Mouse (Mus musculus): Measurements from ENCODE around the gene Slc25a1. TPM values are rescaled to one million over a fixed set of nuclear protein-coding genes. Genes with fewer than 3 reads are reported as not detected.
"Not testable (repeated sequence)": the region's sequence is repeated elsewhere in the genome, so short reads cannot be mapped to it uniquely, and the experiment has no call there.

Gene Slc25a1
- total RNA-seq (2021), result 10 to 100 TPM in 1 of 2 experiments, 1 to 10 TPM in 1; 2.6 to 10.0 TPM
- long read RNA-seq, experiment 1, partial matches to known transcripts, result 2 of 7 reads
- long read RNA-seq, experiment 1, other reads (novel, unspliced or antisense), result 1 of 7 reads
- long read RNA-seq, experiment 2, transcript Slc25a1-201 (9 exons, 1,666 nt), result major isoform, 7 of 8 reads
- long read RNA-seq, experiment 2, partial matches to known transcripts, result 1 of 8 reads
- long read RNA-seq, experiment 2, other reads (novel, unspliced or antisense), result 0 of 8 reads

DNA sequence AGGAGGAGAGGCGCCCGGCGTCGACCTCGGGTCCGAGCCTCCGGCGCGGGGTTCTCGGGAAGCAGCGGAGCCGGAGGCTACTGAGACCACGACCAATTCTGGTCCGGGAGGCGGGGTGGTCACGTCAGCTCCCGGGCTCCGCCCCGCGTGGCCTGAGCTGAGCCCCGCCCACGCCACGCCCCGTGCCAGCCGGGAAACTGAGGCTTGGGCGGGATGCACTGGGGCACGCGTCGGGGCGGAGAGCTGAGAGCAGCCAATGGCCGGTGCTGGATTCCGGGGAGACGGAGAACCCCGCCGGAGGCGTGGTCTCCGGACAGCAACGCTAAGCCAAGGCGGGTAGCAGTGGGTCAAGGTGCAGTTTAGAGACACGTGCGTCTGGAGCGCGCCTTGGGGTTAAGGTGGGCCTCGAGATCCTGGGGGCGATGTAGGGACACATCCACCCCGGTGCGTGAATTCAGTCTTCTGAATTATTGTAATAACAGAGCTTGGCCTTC is at the start of gene Slc25a1:
Gene Slc25a1, minus strand, starts transcription at position 133 of the 494 bp plus-strand sequence.
- peak; percentile 64 for DNase-seq

DNA sequence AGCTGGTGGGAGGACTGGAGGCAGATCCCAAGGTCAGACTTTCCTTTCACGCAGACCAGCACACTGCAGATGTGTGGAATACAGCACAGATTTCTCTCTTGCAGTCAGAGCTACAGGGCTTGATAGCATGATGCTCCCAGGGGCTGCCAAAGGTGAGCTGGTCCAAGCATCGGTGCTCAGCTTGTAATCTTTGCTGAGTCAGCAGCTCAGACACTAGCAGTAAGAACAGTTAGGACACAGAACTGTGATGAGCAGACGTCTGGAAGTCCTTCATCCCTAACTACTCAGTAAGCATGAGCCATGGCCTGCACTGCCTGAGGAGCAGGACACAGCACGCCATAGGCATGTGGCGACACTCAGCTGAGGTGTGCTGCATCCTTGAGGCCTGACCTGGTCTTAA is 43.8 kb upstream of the Slc25a1 start:
- DNase-seq, result no peak

DNA sequence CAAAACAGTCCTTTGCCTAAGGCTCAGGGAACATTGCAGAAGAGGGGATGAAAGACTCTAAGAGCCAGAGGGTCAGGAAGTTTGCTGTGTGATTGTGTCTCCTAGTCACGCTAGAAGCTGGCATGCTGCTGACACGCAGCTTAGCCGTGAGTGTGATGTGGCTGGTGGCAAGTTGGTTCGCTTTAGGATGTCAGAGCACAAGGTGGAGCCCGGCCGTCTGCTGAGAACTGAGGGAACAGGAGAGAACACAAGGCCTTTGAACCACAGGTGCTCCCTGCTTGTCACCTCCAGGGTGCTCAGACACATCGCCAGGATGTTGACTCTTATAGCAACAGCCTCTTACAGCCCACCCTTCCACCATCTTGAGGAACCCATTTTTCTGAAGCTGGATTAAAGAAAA is 34.1 kb upstream of the Slc25a1 start:
- no peak for DNase-seq

DNA sequence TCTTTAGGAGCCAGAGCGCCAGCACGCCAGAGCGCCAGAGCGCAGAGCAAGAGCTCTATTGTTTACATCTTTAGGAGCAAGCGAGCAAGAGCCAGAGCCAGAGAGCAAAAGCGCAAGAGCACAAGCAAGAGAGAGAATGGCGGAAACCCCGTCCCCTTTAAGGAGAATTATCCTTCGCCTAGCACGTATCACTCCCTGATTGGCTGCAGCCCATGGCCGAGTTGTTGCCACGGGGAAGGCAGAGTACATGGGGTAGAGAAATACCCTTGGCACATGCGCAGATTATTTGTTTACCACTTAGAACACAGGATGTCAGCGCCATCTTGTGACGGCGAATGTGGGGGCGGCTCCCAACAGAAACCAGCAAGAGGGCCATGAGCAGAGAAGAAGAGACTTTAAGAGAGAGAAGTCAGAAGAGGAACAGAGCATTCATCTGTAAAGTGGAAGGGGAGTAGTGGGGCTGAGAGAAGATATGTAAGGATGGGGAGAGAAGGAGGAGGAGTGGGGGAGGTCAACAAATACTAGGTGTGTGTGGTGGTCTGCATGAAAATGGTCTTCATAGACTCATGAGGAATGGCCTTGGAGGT is 28.1 kb upstream of the Slc25a1 start:
- DNase-seq, result not testable (repeated sequence)

DNA sequence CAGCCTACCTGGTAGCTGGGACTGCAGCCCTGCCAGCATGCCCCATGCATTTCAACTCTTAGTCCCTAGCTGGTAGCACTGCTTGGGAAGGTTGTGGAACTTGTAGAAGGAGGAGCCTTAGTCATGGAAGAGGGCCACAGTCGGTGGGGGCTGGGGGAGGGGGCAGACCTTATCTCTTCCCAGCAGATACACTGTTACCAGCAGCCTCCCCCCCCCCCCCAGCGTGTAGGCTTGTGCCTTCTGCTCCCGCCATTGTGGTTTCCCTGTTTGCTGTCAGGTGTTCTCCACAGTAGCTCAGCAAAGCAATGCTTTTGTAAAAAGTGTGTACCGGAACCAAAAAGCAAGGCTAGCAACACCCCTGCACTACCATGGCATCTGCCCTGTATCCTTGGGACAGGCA is 23.6 kb upstream of the Slc25a1 start:
- no peak for DNase-seq

DNA sequence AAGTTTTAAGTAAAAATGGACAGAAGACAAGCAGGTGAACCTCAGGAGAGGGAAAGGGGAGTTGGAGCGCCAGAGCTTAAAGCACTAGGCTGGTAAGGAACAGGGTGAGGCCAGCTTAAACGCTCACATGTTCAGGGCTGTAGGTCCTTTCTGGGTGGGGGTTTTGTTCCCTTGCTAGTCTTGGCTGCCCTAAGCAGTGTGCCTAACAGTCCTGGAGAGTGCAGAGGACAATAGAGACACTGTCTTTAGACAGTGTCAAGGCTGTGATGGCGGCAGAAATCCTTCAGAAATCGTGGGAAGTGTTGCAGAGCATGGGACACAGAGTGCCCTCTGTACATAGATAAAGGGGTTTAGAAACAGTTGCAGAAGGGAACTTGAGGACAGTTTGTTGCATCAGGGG is 22.0 kb upstream of the Slc25a1 start:
- DNase-seq, result no peak

DNA sequence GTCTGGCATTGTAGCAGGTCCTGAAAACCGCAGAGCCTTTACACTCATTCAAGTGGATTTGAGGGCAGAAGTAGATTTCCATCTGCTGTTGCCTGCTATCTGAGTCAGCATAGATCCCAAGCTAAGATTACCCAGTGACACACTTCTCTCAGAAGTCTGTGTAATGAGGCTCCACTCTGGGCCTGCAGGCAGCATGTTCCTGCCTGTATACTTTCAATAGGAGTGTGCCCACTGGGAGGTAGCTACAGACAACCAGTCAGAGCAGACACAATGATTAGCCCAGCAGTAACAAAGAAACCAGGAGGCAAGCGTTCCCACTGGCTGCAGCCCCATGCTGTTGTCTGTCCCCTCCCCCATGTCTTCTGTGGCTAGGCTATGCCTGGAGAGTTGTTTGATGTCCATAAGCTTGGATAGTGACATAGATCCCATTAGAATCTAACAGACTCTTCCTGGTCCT is 21.4 kb upstream of the Slc25a1 start:
- no peak for DNase-seq

DNA sequence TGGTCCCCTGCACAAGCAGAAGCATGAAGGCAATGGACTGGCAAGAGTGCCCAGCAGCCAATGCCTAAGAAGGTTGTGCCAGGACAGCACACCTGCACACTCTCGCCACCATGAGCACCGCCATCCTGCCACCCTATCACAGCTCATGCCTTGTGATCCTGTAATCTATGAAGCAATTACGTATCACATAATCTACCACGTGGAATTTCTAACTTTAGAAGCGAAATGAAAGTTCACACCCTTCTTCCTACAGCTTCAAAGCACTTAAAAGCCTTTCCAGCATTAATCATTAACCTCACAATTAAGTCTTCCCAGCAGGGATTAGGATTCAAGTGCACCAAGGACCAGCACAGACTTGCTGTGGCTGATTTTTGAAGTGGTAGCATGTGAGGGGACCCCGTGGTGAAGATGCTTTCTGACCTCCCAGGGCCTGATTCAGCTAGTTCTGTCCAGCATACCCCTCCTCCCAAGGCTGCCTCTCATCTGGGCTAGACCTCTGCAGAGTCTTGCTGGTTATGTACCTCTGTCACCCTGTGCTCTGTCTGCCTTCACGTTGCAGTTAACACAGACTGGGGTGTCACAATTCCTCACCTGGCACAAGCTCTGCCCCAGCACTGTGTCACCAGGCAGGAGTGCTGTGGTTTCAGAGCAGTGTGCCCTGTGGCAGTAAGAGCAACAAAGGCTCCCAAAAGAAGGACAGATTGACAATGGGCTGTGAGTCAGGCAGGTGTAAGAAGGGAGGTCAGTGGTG is 17.2 kb upstream of the Slc25a1 start:
- DNase-seq, result no peak

DNA sequence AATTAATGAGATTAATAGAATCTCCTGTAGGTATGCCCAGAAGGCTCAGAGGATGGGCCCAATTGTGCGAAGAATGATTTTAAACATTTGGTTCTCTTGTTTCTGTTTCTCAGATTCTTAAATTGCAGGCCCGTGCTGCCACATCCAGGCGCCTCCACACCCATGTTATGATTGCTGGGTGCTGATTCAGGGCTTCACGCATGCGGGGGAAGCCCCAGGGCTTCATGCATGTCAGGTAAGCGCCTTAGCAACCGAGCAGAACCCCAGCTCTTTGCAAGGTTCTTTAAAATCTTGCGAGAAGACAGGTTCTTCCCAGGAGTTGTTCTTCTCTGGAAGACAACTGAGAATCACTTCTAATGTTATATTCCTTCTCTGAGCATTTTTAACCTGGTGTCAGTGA is 15.4 kb upstream of the Slc25a1 start:
- DNase-seq, result no peak

DNA sequence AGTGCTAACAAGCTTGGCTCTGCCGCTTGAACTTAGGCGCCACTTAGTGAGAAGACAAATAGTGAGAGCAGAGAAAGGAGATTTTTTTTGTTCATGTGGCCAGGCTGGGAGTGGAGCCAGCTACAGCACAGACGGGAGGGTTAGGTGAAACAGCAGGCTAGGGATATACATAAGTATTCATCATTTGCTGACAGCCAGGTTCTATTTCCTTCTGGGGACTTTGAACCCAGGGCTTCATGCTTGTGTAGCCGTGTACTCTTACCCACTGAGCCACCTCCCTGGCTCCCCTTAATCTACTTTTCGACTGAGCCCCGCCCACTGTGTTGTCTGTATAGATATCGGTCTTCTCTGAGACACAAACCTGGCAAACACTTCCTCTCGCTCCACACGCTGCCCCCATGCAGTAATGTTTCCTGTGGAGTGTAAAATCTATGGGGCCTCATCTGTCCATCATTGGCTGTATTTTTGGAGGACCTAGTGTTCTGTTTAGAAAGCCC is 11.3 kb upstream of the Slc25a1 start:
- DNase-seq, result no peak

DNA sequence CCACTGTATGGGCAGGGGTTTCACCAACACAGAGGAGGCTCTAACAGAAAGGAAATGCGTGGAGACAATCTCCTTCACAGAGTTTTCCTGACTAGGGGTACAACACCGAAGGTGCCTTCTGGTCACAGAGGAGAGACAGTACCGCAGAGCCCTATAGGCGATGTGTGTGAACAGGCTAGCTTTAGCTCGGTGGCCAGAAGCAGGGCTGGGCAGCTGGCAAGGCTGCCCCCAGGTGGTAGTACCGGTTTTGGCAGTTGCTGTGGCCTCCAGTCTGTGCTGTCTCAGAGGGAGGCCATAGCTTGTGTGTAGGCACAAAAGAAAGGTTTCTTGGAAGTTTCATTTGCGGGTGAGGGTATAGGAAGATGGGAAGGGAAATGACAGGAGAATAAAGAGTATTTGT is 10.8 kb upstream of the Slc25a1 start:
- peak; percentile 36 for DNase-seq

DNA sequence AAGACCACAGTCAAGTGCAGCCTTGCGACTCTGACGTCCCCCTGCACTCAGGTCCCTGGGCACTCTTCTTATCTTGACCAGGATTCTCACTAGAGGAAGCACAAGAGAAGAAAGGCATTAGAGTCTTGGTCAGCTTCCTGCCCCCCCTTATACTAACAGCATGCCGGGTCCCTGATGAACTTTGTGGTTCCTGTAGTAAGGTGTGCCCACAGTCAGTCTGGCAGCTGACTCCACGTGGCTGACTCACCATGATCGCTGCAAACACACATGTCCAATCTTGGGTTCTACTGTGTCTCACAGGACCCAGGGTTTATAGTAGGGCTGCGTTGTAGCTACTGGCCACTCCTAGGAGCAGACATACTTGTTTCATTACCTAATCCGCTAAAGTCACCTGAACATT is 10.2 kb upstream of the Slc25a1 start:
- DNase-seq, result no peak

DNA sequence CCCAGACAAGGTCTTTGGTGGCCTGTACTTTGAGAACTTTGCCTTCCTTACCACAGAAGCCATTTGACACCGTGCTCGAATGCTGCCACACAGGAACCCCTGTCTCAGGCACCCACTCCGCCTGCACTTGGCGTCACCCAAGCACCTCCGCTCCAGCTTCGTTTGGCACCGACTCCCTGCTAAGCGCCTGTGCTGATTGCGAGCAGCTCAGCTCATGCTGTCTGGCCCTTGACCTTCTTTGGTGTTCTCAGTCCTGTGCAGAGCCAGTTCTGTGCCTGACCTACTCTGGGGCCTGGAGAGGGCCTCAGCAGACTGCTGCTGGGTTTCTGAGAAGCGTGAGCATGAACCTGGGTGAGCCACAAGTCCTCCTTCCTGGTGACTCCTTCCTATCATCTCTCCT is 8.8 kb upstream of the Slc25a1 start:
- DNase-seq, result no peak

DNA sequence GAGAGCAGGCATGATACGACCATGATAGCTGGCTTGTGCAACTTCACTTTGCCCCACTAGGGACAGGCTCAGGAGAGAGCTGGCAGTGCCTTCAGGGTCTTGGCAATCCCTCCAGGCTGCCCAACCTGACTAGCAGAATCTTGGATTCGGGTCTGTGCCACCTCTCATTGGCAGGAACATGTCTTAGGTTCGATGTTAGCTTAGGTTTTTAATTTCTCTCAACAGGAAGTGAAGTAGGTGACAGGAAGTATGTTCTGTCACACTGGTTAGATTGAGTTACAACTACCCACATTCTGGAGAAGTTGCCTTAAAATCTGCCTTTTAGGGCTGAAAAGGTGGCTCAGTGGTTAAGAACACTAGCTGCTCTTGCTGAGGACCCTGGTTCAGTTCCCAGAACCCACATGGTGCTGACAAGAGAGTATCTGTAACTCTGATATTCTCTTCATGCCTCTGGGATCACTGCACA is 6.5 kb upstream of the Slc25a1 start:
- DNase-seq, result no peak

DNA sequence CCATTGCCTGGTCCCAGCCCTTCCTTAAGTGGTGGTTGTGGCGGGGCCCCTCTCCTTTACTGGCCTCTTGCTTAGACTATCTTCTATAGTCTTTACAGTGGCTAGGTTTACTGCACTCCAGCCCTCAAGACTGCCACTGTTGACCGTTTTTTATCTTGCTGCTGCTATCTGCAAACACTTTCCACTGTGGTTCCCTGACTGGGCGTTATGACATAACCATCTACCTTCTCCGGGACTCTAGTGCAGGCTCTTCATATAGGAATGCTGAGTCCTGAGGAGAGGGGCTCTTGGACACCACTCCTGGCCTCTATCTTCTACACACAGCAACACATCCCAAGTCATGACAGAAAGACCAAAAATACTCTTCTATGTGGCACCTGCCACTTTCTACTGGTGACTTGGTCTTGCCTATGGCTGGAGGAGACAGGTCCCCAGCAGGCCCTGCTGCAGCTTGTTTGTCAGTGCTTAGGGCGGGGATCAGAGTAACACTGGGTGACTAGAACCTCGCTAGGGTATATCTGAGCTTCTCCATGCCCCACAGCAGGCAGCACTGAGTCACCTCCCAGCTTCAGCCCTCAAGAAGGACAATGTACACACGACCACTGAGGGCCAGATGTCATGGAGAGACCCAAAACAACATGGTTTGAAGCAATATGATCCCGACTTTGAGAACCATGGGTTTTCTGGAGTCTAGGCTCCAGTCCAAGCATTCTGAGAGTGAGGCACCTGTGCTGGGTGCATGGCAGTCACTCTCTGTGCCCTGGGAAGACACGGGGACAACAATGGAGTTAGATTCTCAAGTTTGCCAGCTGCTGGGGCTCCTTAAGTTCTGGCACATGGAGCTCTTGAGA is 5.8 kb upstream of the Slc25a1 start:
- DNase-seq, result no peak

DNA sequence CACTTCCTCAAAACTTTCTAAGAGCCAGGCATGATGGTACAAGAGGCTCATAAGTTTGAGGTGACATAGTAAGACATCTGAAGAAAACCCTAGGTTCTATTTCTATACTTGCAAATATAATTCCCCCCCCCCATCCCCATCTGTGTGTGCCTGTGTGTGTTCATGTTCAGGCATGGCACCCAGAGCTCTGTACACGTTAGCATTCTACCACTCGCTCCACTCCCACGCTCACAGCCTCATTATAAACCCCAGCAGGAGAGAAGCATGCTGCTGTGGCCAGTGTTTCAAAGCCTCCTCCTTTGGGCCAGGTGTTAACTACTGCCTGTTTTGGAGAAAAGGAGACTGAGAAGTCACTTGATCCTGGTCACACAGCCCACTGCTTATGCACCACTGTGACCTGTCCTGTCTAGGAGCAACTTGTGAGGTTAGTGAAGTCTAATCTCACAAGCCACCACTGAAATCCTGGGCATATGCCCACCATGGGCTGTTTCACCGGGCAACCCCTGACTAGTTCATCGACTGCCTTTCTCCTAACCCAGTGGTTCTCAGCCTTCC is 4.0 kb upstream of the Slc25a1 start:
- no peak for DNase-seq

DNA sequence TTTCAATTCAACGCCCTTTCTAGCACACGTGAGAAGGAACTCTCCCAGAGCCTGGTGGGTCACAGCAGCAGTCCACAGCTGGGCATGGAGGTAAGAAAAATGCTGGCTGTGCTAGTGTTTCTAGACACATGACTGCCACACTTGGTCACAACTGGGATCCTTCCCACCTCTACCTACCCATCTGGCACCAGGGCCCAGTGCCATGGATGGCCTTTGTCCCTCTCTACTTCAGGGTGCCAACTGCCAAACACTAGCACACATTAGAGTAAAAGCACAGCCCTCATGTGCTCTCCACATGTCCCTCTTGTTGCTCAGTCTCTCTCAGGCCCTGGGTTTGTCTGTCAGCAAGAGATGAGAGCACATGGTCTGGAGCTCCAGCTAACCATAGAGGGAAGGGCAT is 1.6 kb upstream of the Slc25a1 start:
- no peak for DNase-seq

DNA sequence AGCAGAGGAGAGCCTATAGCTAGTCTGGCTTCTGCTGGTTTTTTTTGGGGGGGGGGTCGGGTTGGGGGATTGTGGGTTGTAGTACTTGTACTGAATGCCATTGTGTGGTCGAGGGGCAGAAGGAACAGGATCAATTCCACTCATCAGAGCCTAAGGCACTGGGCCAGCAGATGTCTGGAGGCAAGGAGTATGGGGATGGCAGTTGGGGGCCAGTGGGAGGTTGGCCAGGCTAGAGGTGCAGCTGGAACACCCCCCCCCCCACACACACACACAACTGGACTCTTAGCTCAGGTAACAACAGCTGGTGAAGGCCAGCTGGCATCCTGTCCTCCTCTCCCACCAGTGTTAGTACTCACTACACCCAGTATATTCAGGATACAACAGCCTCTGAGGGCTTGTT is 1.2 kb upstream of the Slc25a1 start:
- DNase-seq, result no peak

DNA sequence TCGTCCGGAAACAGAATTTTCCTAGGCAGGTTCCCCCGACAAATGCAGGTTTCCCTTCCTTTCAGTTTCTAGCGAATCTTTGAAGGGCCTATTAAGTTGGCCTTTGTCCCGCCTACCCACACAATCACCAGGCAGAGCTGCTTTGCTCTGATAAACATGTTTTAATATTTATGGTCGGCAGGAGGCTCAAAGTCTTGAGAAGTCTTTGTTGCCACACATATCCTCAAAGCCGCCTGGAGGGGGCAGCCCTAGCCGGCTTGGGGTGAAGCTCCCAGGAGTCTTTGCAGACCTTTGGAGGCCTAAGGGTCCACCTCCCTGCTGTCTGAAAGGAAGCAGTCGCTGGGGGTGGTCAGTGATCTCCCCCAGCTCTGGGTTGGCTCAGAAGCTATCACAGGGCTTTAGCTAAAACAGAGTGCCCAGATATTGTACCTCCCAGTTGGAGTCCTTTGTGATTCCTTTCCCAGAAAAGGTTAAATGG is 647 bp upstream of the Slc25a1 start:
- DNase-seq, result peak; percentile 56

DNA sequence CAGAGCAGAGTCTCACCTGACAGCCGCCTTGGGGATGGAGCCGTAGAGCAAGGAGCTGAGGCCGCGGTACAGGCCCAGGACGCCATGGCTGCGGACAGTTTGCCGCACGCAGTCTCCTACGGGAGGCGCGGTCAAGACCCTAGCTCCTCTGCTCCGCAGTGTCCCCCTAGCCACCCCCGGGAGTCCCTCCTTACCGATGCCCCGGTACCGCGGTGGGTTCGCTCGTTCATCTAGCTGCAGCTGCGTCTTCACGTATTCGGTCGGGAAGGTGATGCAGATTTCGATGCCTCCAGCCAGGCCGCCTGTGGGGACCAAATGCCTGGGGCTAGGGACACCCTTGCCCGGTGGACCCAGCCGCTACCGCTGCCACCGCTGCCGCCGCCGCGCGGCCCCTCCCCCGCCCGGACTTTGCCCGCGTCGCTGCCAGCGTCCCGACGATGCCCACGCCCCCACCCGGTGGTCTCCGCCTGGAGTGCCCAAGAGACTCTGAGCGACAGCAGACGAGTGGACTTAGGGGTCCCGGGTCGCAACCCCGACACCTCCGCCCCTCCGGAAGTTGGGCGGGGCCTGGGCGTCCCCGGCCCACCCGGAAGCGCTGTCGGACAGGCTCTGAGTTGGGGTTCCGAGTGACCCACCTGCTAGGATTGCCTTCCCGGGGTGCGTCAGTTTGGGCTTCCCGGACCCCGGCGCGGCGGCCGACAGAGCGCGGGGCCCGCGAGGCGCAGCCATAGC is 502 bp downstream of the Slc25a1 start:
- peak; percentile 32 for DNase-seq

DNA sequence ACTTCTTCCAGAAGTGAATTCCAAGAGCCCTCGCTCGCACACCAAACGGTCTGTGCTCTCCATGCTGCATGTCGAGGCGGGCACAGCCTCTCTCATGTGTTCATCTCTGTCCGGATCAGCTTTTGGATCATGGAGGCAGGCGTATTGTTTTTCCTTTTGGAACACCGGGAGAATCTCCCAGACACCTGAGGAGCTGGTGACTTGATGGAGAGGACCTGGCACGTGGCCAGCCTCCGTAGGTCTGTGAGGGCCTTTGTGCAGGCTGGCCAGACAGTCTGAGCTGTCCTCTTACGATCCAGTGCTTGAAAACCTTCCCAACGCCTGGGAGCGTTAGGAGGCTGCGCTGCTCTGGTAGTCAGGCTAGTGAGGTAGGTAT is 5.9 kb downstream of the Slc25a1 start:
- DNase-seq, result peak; percentile 41
